Mouse (Mus musculus): ENCODE measurements around the gene Selenok. TPM values are rescaled to one million over a fixed set of nuclear protein-coding genes. Genes with fewer than 3 reads are reported as not detected.

The Selenok gene
- polyA plus RNA-seq (2011; ENCODE audit: insufficient read length, low read depth, missing spikeins), result 181 and 212 TPM in 2 replicates

DNA sequence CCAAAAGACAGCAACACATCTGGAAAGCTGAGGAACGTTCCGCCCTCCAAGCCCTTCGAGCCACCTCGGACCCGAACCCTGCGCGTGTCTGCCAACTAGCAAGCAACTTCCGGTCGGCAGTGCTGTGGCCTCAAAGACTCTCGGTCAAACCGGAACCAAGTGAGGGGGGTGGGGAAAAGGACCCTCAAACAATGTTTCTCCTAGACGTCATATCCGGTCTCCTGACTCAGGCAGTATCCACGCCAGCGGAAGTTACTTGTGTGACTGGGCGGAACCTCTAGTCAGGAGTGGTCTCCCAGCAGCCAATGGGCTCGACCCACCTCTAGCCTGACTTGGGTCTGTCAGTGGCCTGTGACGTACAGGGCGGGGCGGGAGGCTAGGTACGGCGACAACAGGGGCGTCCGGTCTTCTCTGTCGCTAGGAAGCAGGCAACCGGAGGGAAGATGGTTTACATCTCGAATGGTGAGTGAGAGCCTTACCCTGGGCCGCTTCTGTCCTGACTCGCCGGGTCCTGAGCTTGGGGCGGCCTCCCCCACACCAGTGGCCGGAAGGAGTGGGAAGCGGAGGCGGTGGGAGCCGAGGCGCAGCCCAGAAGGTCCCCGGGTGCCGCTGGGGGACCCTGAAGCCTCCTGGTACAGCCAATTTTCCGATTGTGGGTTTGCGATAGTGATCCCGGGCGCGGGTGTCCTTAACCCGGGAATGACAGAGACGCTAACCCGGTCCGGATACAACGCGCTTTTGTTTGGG is at the start of gene Selenok:
Gene Selenok, plus strand, starts transcription at position 234 of the 747 bp plus-strand sequence.
- peak within 1 kb of the TSS; percentile 44 for H3K27ac ChIP-seq (ENCODE audit: insufficient read depth, low read length)
- no peaks in the 10 kb centered on the region for H3K4me1 ChIP-seq (ENCODE audit: control insufficient read depth, insufficient read depth, low read length)
- no peak for TF ChIP-seq CTCF (IDR thresholded peaks at IDR 0.05; ENCODE audit: borderline replicate concordance, insufficient read depth, low read length)
- TF ChIP-seq POLR2A (IDR thresholded peaks at IDR 0.05; ENCODE audit: low read depth, low read length), result peak; percentile 79

DNA sequence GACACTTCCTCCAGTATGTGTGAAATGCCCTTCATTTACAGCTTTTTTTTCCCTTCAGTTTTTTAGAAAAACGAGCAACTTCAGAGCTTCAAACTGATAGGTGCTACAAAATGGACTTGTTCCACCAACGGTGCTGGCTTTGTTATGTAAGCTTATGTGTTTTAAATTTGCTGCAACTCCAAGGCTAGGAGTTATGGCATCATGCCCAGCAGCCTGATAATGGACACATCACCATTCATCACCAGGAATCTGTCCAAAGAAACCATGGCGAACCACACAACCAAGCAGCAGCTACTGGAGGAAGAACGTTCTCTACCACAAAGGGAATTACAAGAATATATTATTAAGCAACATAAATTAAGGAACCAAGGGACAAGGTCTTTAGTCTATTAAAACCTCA is 39.1 kb upstream of the Selenok start:
- no peak overlapping the region for H3K27ac ChIP-seq (ENCODE audit: insufficient read depth, low read length)
- no peaks in the 10 kb centered on the region for H3K4me1 ChIP-seq (ENCODE audit: control insufficient read depth, insufficient read depth, low read length)
- no peak overlapping the region for H3K4me3 ChIP-seq (ENCODE audit: insufficient read depth, low read length)
- TF ChIP-seq CTCF (IDR thresholded peaks at IDR 0.05; ENCODE audit: borderline replicate concordance, insufficient read depth, low read length), result no peak
- no peak for TF ChIP-seq POLR2A (IDR thresholded peaks at IDR 0.05; ENCODE audit: low read depth, low read length)

More for the DNA sequence above, at the start of gene Selenok:
- H3K4me3 ChIP-seq (ENCODE audit: insufficient read depth, low read length), result peak within 1 kb of the TSS; percentile 86

GRCm38 (mm10) chr14:29935516-29935915 is 32.6 kb upstream of the Selenok start:
- TF ChIP-seq CTCF (IDR thresholded peaks at IDR 0.05; ENCODE audit: borderline replicate concordance, insufficient read depth, low read length) (no peak), POLR2A (IDR thresholded peaks at IDR 0.05; ENCODE audit: low read depth, low read length) (no peak)
- Histone ChIP-seq H3K4me1 (ENCODE audit: control insufficient read depth, insufficient read depth, low read length) (no peaks in the 10 kb centered on the region), H3K27ac (ENCODE audit: insufficient read depth, low read length) (no peak overlapping the region)

DNA sequence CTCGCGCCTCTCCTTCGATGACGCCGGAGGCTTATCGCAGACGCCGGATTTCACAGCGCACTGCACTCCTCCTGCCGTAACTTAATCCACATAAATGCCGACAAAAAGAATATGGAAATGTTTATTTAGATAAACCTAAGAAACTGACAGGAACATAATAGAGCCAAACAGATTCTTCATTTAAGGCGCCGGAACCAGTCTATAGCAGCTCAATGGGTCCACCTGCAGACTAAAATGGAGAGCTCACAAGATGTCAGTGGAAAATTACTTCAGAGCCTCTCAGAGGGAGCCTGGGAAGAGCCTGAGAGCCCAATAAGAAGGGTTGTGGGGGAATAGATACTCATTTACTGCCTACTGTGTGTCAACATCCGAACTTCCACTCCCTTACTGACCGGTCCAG is 30.6 kb upstream of the Selenok start:
- no peak overlapping the region for H3K4me3 ChIP-seq (ENCODE audit: insufficient read depth, low read length)
- H3K27ac ChIP-seq (ENCODE audit: insufficient read depth, low read length), result no peak overlapping the region
- H3K4me1 ChIP-seq (ENCODE audit: control insufficient read depth, insufficient read depth, low read length), result no peaks in the 10 kb centered on the region
- TF ChIP-seq POLR2A (IDR thresholded peaks at IDR 0.05; ENCODE audit: low read depth, low read length) (no peak), CTCF (IDR thresholded peaks at IDR 0.05; ENCODE audit: borderline replicate concordance, insufficient read depth, low read length) (no peak)

More at GRCm38 (mm10) chr14:29935516-29935915, 32.6 kb upstream of the Selenok start:
- no peak overlapping the region for H3K4me3 ChIP-seq (ENCODE audit: insufficient read depth, low read length)

GRCm38 (mm10) chr14:29939600-29940312 is 28.4 kb upstream of the Selenok start:
- Histone ChIP-seq H3K4me3 (ENCODE audit: insufficient read depth, low read length) (no peak overlapping the region), H3K27ac (ENCODE audit: insufficient read depth, low read length) (no peak overlapping the region), H3K4me1 (ENCODE audit: control insufficient read depth, insufficient read depth, low read length) (no peaks in the 10 kb centered on the region)
- TF ChIP-seq CTCF (IDR thresholded peaks at IDR 0.05; ENCODE audit: borderline replicate concordance, insufficient read depth, low read length) (peak; percentile 3; the same call in 1 of the 2 replicates), POLR2A (IDR thresholded peaks at IDR 0.05; ENCODE audit: low read depth, low read length) (no peak)

- no peak overlapping the region for H3K4me3 ChIP-seq (ENCODE audit: insufficient read depth, low read length)
- H3K27ac ChIP-seq (ENCODE audit: insufficient read depth, low read length), result no peak overlapping the region
- no peak for TF ChIP-seq CTCF (IDR thresholded peaks at IDR 0.05; ENCODE audit: borderline replicate concordance, insufficient read depth, low read length)
- no peak for TF ChIP-seq POLR2A (IDR thresholded peaks at IDR 0.05; ENCODE audit: low read depth, low read length)
- no peaks in the 10 kb centered on the region for H3K4me1 ChIP-seq (ENCODE audit: control insufficient read depth, insufficient read depth, low read length)
Measured at GRCm38 (mm10) chr14:29940313-29940812, 27.7 kb upstream of the Selenok start.

DNA sequence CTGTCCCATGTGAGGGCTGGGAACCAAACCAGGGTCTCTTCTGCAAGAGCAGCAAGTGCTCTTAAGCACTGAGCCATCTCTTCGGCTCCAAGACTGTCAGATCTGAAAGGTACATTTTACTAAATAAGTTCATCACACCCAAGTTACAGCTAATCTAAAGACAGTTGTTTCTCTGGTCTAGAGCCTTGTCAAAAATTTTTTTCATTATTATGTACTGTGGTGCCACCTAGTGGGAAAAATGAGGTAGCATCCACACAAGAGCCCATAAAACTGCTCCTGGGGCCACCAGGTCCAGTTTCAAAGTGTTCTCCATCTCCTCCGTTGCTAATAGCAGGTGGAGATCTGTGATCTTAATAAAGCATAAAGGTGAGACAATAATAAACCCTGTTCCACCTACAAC is 27.2 kb upstream of the Selenok start:
- no peak overlapping the region for H3K27ac ChIP-seq (ENCODE audit: insufficient read depth, low read length)
- H3K4me3 ChIP-seq (ENCODE audit: insufficient read depth, low read length), result no peak overlapping the region
- no peak for TF ChIP-seq CTCF (IDR thresholded peaks at IDR 0.05; ENCODE audit: borderline replicate concordance, insufficient read depth, low read length)
- no peak for TF ChIP-seq POLR2A (IDR thresholded peaks at IDR 0.05; ENCODE audit: low read depth, low read length)
- no peaks in the 10 kb centered on the region for H3K4me1 ChIP-seq (ENCODE audit: control insufficient read depth, insufficient read depth, low read length)

- Histone ChIP-seq H3K4me3 (ENCODE audit: insufficient read depth, low read length) (no peak overlapping the region), H3K4me1 (ENCODE audit: control insufficient read depth, insufficient read depth, low read length) (no peaks in the 10 kb centered on the region), H3K27ac (ENCODE audit: insufficient read depth, low read length) (no peak overlapping the region)
- TF ChIP-seq POLR2A (IDR thresholded peaks at IDR 0.05; ENCODE audit: low read depth, low read length) (no peak), CTCF (IDR thresholded peaks at IDR 0.05; ENCODE audit: borderline replicate concordance, insufficient read depth, low read length) (no peak)
Measured at GRCm38 (mm10) chr14:29946761-29947309, 21.3 kb upstream of the Selenok start.

DNA sequence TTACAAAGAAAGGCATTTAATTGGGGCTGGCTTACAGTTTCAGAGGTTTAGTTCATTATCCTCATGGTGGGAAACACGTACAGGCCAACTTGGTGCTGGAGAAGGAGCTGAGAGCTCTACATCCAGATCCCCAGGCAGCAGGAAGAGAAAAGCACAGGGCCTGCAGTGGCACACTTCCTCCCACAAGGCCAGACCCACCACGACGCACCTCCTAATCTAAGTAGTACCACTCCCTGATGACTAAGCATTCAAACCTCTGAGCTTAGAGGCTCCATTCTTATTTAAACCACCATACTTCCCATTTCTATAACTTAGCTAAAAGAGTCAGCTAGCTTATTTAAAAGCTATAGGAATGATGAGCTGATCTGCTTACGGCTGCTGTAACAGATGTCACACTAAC is 17.3 kb upstream of the Selenok start:
- Histone ChIP-seq H3K27ac (ENCODE audit: insufficient read depth, low read length) (no peak overlapping the region), H3K4me3 (ENCODE audit: insufficient read depth, low read length) (no peak overlapping the region), H3K4me1 (ENCODE audit: control insufficient read depth, insufficient read depth, low read length) (no peaks in the 10 kb centered on the region)
- no peak for TF ChIP-seq CTCF (IDR thresholded peaks at IDR 0.05; ENCODE audit: borderline replicate concordance, insufficient read depth, low read length)
- no peak for TF ChIP-seq POLR2A (IDR thresholded peaks at IDR 0.05; ENCODE audit: low read depth, low read length)
